ENCODE assay signal across 29 mouse cellular contexts in genomic region chr9:57564609-57565008, GRCm38 (mm10). TPM values are rescaled to one million over a fixed set of nuclear protein-coding genes. Genes with fewer than 3 reads are reported as not detected.
DNase-seq lines count a peak whose midpoint lies in the region; ATAC-seq and TF ChIP-seq lines count a peak whose summit lies in the region.
"Had no signal": no experiment of that assay in that cellular context is flagged by ENCODE, and none has a peak within 500 bp of the region (broad histone marks: within the 10 kb centered on the region; RNA-seq: fewer than 3 reads in every experiment).

No protein-coding gene starts in this region.

- 27% methylated on average over 6 of the region's 6 CpGs for WGBS in kidney, adult 2 months
- WGBS in kidney, embryonic 15.5 days: 55% methylated on average over 6 of the region's 6 CpGs
- 91% methylated on average over 6 of the region's 6 CpGs for WGBS in midbrain, embryonic 15.5 days
- 88% methylated on average over 6 of the region's 6 CpGs for WGBS in liver, embryonic 11.5 days

- H3K27ac ChIP-seq in kidney, adult 2 months (ENCODE audit: insufficient read depth, low read depth, low read length): no peak overlapping the region
- no peak overlapping the region for H3K27ac ChIP-seq in CH12.LX (ENCODE audit: insufficient read depth, low read depth)
- peak overlapping the region; percentile 77 for H3K27ac ChIP-seq in kidney, embryonic 15.5 days
- H3K27ac ChIP-seq in midbrain, embryonic 15.5 days: no peak overlapping the region
- no peak overlapping the region for H3K27ac ChIP-seq in liver, embryonic 11.5 days (ENCODE audit: low read depth, low read length)
- H3K27ac ChIP-seq: forebrain, embryonic 10.5 days; heart, embryonic 10.5 days; hindbrain, embryonic 12.5 days had no signal

- no peak overlapping the region for H3K4me3 ChIP-seq in kidney, adult 2 months (ENCODE audit: insufficient read depth, low read depth, low read length)
- H3K4me3 ChIP-seq in CH12.LX (replicated peaks in 1 of 3; ENCODE audit: low read depth in 2 of 3, low read length in 2 of 3, poor library complexity in 1 of 3): no peak overlapping the region
- H3K4me3 ChIP-seq in kidney, embryonic 15.5 days (replicated peaks): no peak overlapping the region
- no peak overlapping the region for H3K4me3 ChIP-seq in midbrain, embryonic 15.5 days
- H3K4me3 ChIP-seq in liver, embryonic 11.5 days (ENCODE audit: low read depth, low read length): no peak overlapping the region
- H3K4me3 ChIP-seq: embryonic facial prominence, embryonic 15.5 days; erythroblast, embryonic 14.5 days; forebrain, embryonic 10.5 days; heart, embryonic 10.5 days; hindbrain, embryonic 12.5 days had no signal

- ATAC-seq in kidney, embryonic 15.5 days (replicated peaks; ENCODE audit: low FRiP score): no peak
- ATAC-seq in midbrain, embryonic 15.5 days (replicated peaks): no peak
- no peak for ATAC-seq in liver, embryonic 11.5 days (replicated peaks; ENCODE audit: low FRiP score)
- ATAC-seq: CD4-positive, CD25-positive, alpha-beta regulatory T cell, adult 4 months; forebrain, embryonic 14.5 days; hindbrain, postnatal 0 days had no signal

- peaks cover 56% of the 10 kb centered on the region for H3K4me1 ChIP-seq in kidney, adult 2 months (ENCODE audit: control insufficient read depth, insufficient read depth, low read length)
- peaks cover 15 to 56% of the 10 kb centered on the region in 2 experiments for H3K4me1 ChIP-seq in CH12.LX (ENCODE audit: control insufficient read depth in 1 of 2, insufficient read depth in 2 of 2)
- peaks cover 60% of the 10 kb centered on the region for H3K4me1 ChIP-seq in kidney, embryonic 15.5 days
- peaks cover 32% of the 10 kb centered on the region for H3K4me1 ChIP-seq in midbrain, embryonic 15.5 days
- H3K4me1 ChIP-seq in liver, embryonic 11.5 days (replicated peaks; ENCODE audit: control insufficient read depth, insufficient read depth, low read length): peaks cover 17% of the 10 kb centered on the region

- H3K9me3 ChIP-seq in CH12.LX (replicated peaks; ENCODE audit: low read length): no peaks in the 10 kb centered on the region
- no peaks in the 10 kb centered on the region for H3K9me3 ChIP-seq in kidney, embryonic 15.5 days (replicated peaks)
- H3K9me3 ChIP-seq in midbrain, embryonic 15.5 days: no peaks in the 10 kb centered on the region
- H3K9me3 ChIP-seq in liver, embryonic 11.5 days (ENCODE audit: control insufficient read depth, low read length): no peaks in the 10 kb centered on the region
- H3K9me3 ChIP-seq: embryonic facial prominence, embryonic 15.5 days; forebrain, embryonic 10.5 days; heart, embryonic 10.5 days; hindbrain, embryonic 12.5 days had no signal

- no peak overlapping the region for H3K4me2 ChIP-seq in CH12.LX (ENCODE audit: insufficient read depth, low read depth, poor library complexity, severe bottlenecking)
- H3K4me2 ChIP-seq in kidney, embryonic 15.5 days: no peak overlapping the region
- no peak overlapping the region for H3K4me2 ChIP-seq in midbrain, embryonic 15.5 days
- H3K4me2 ChIP-seq in liver, embryonic 11.5 days: no peak overlapping the region
- H3K4me2 ChIP-seq: embryonic facial prominence, embryonic 15.5 days; hindbrain, embryonic 12.5 days had no signal

- no peak overlapping the region for H3K9ac ChIP-seq in CH12.LX (ENCODE audit: insufficient read depth, low read depth)
- H3K9ac ChIP-seq in kidney, embryonic 15.5 days: no peak overlapping the region
- H3K9ac ChIP-seq in midbrain, embryonic 15.5 days: no peak overlapping the region
- no peak overlapping the region for H3K9ac ChIP-seq in liver, embryonic 11.5 days (ENCODE audit: low read depth, low read length)
- H3K9ac ChIP-seq: embryonic facial prominence, embryonic 15.5 days; hindbrain, embryonic 12.5 days had no signal

- no peak for TF ChIP-seq EP300 in CH12.LX (IDR thresholded peaks at IDR 0.05; ENCODE audit: low read length)

- in situ Hi-C loops in CH12.LX (cut with MboI; ENCODE audit: low pct_ligation_motif_present, low pct_unique_long_range_greater_than_20kb, low sequenced_read_pairs): no loop called here

- H3K79me2 ChIP-seq in CH12.LX (replicated peaks; ENCODE audit: control insufficient read depth, extremely low read depth, insufficient read depth, poor library complexity, severe bottlenecking): peaks cover 66% of the 10 kb centered on the region

- H3K27me3 ChIP-seq in kidney, adult 2 months (replicated peaks; ENCODE audit: control insufficient read depth, insufficient read depth, low read length): no peaks in the 10 kb centered on the region
- no peaks in the 10 kb centered on the region for H3K27me3 ChIP-seq in CH12.LX (replicated peaks)
- no peaks in the 10 kb centered on the region for H3K27me3 ChIP-seq in kidney, embryonic 15.5 days
- no peaks in the 10 kb centered on the region for H3K27me3 ChIP-seq in midbrain, embryonic 15.5 days (replicated peaks)
- no peaks in the 10 kb centered on the region for H3K27me3 ChIP-seq in liver, embryonic 11.5 days (replicated peaks; ENCODE audit: control insufficient read depth, insufficient read depth, low read length)
- H3K27me3 ChIP-seq: embryonic facial prominence, embryonic 15.5 days; hindbrain, embryonic 12.5 days had no signal

- no peak for TF ChIP-seq RAD21 in CH12.LX (IDR thresholded peaks at IDR 0.05; ENCODE audit: low read depth, low read length)

- TF ChIP-seq CTCF in kidney, adult 2 months (conservative IDR thresholded peaks at IDR 0.05; ENCODE audit: insufficient read depth, insufficient read length, low read depth, low read length): no peak
- no peak for TF ChIP-seq CTCF in CH12.LX (conservative IDR thresholded peaks at IDR 0.05 in 1 of 2, IDR thresholded peaks at IDR 0.05 in 1 of 2; ENCODE audit: low read depth in 2 of 2, low read length in 2 of 2)

- dilution Hi-C loops in CH12.LX (cut with MboI; ENCODE audit: extremely low pct_ligation_motif_present, extremely low pct_unique_long_range_greater_than_20kb, low sequenced_read_pairs): no loop called here

- no peak for TF ChIP-seq POLR2A in kidney, adult 2 months (IDR thresholded peaks at IDR 0.05; ENCODE audit: low read depth, low read length)
- no peak for TF ChIP-seq POLR2A in CH12.LX (IDR thresholded peaks at IDR 0.05; ENCODE audit: low read depth, low read length)

- H3K36me3 ChIP-seq in kidney, adult 2 months (ENCODE audit: control insufficient read depth, insufficient read depth, low read length): peaks cover 2% of the 10 kb centered on the region; the same call in 1 of the 2 replicates
- peaks cover 28 to 45% of the 10 kb centered on the region in 2 experiments for H3K36me3 ChIP-seq in CH12.LX (replicated peaks in 1 of 2; ENCODE audit: control insufficient read depth in 1 of 2, insufficient read depth in 1 of 2, low read length in 1 of 2)
- H3K36me3 ChIP-seq in kidney, embryonic 15.5 days: peaks cover 17% of the 10 kb centered on the region
- 0 out of 2 replicates have a peak, but pooled peaks cover 6% of the 10 kb centered on the region for H3K36me3 ChIP-seq in midbrain, embryonic 15.5 days (replicated peaks)
- peaks cover 9% of the 10 kb centered on the region; the same call in 1 of the 2 replicates for H3K36me3 ChIP-seq in liver, embryonic 11.5 days (ENCODE audit: control insufficient read depth, insufficient read depth, low read length)

- peak; percentile 89 for DNase-seq in kidney, adult 2 months
- DNase-seq in kidney, postnatal 10 days: no peak
- no peak for DNase-seq in CH12.LX (ENCODE audit: extremely low read depth)
- DNase-seq in kidney, postnatal 25 days: peak; percentile 40 to 63
- no peak for DNase-seq in liver, embryonic 11.5 days (ENCODE audit: low spot score)
- DNase-seq: adrenal gland, adult 2 months; adrenal gland, postnatal 25 days; B cell, adult 2 months; cerebellum, adult 2 months; cerebellum, postnatal 14 days; embryo, embryonic 11 days; heart, adult 18-20 months; heart, postnatal 10 days; heart, postnatal 4 days had no signal

RNA-seq across cellular contexts. Expression of gene Scamp2, which starts 3.9 kb away (rescaled TPM):
- polyA plus RNA-seq in kidney, adult 2 months (2012; rRNA removed): 166 and 187 TPM in 2 replicates
- total RNA-seq in CH12.LX (2012; rRNA removed) (52.2 and 60.9 TPM in 2 replicates), CH12.LX (2014; rRNA removed) (38.6 and 46.4 TPM in 2 replicates)
- polyA plus RNA-seq in CH12.LX (2012; ENCODE audit: insufficient read length, low read depth): 77.2 and 91.6 TPM in 2 replicates
- 74.5 and 85.5 TPM in 2 replicates for polyA plus RNA-seq in kidney, embryonic 15.5 days (2015; fragmentation: Nextera tagmentation; extraction: Ambion mirVana)
- polyA plus RNA-seq in midbrain, embryonic 15.5 days (2015; fragmentation: Nextera tagmentation; extraction: Ambion mirVana): 49.6 and 50.6 TPM in 2 replicates
- 47.6 and 50.3 TPM in 2 replicates for polyA plus RNA-seq in liver, embryonic 11.5 days (2014; fragmentation: Nextera tagmentation; extraction: Ambion mirVana)

RNA-seq across cellular contexts. Expression of gene Mpi, which starts 12.0 kb away (rescaled TPM):
- 62.4 and 70.4 TPM in 2 replicates for polyA plus RNA-seq in kidney, adult 2 months (2012; rRNA removed)
- total RNA-seq in CH12.LX (2012; rRNA removed) (28.6 and 33.2 TPM in 2 replicates), CH12.LX (2014; rRNA removed) (28.2 and 29.0 TPM in 2 replicates)
- polyA plus RNA-seq in CH12.LX (2012; ENCODE audit: insufficient read length, low read depth): 36.7 and 37.3 TPM in 2 replicates
- polyA plus RNA-seq in kidney, embryonic 15.5 days (2015; fragmentation: Nextera tagmentation; extraction: Ambion mirVana): 51.9 and 53.3 TPM in 2 replicates
- polyA plus RNA-seq in midbrain, embryonic 15.5 days (2015; fragmentation: Nextera tagmentation; extraction: Ambion mirVana): 81.2 and 82.9 TPM in 2 replicates
- 25.8 and 28.0 TPM in 2 replicates for polyA plus RNA-seq in liver, embryonic 11.5 days (2014; fragmentation: Nextera tagmentation; extraction: Ambion mirVana)

RNA-seq across cellular contexts. Expression of gene Ulk3, which starts 24.6 kb away (rescaled TPM):
- polyA plus RNA-seq in kidney, adult 2 months (2012; rRNA removed): 26.2 and 26.9 TPM in 2 replicates
- total RNA-seq in CH12.LX (2012; rRNA removed): 10.5 and 11.4 TPM in 2 replicates
- total RNA-seq in CH12.LX (2014; rRNA removed): 1.8 and 2.6 TPM in 2 replicates
- polyA plus RNA-seq in CH12.LX (2012; ENCODE audit: insufficient read length, low read depth): 10.0 and 11.8 TPM in 2 replicates
- polyA plus RNA-seq in kidney, embryonic 15.5 days (2015; fragmentation: Nextera tagmentation; extraction: Ambion mirVana): 16.9 and 18.8 TPM in 2 replicates
- 35.4 and 39.0 TPM in 2 replicates for polyA plus RNA-seq in midbrain, embryonic 15.5 days (2015; fragmentation: Nextera tagmentation; extraction: Ambion mirVana)
- 8.4 and 11.6 TPM in 2 replicates for polyA plus RNA-seq in liver, embryonic 11.5 days (2014; fragmentation: Nextera tagmentation; extraction: Ambion mirVana)

RNA-seq across cellular contexts. Expression of gene Fam219b, which starts 27.3 kb away (rescaled TPM):
- 6.2 and 12.2 TPM in 2 replicates for polyA plus RNA-seq in kidney, adult 2 months (2012; rRNA removed)
- 10.6 and 11.8 TPM in 2 replicates for total RNA-seq in CH12.LX (2012; rRNA removed)
- total RNA-seq in CH12.LX (2014; rRNA removed): 8.3 and 9.3 TPM in 2 replicates
- polyA plus RNA-seq in CH12.LX (2012; ENCODE audit: insufficient read length, low read depth): 9.2 and 10.2 TPM in 2 replicates
- polyA plus RNA-seq in kidney, embryonic 15.5 days (2015; fragmentation: Nextera tagmentation; extraction: Ambion mirVana): 18.1 and 19.0 TPM in 2 replicates
- 27.7 and 28.2 TPM in 2 replicates for polyA plus RNA-seq in midbrain, embryonic 15.5 days (2015; fragmentation: Nextera tagmentation; extraction: Ambion mirVana)
- 14.8 and 15.7 TPM in 2 replicates for polyA plus RNA-seq in liver, embryonic 11.5 days (2014; fragmentation: Nextera tagmentation; extraction: Ambion mirVana)

RNA-seq across cellular contexts. Expression of gene Cplx3, which starts 41.5 kb away (rescaled TPM):
- polyA plus RNA-seq in kidney, adult 2 months (2012; rRNA removed): 0.42 and 0.47 TPM in 2 replicates
- total RNA-seq in CH12.LX (2012; rRNA removed): not detected in 2 replicates
- not detected in 2 replicates for total RNA-seq in CH12.LX (2014; rRNA removed)
- 0.09 TPM in 1 of 2 replicates, not detected in the other for polyA plus RNA-seq in CH12.LX (2012; ENCODE audit: insufficient read length, low read depth)
- polyA plus RNA-seq in kidney, embryonic 15.5 days (2015; fragmentation: Nextera tagmentation; extraction: Ambion mirVana): not detected in 2 replicates
- polyA plus RNA-seq in midbrain, embryonic 15.5 days (2015; fragmentation: Nextera tagmentation; extraction: Ambion mirVana): 0.63 and 1.5 TPM in 2 replicates
- polyA plus RNA-seq in liver, embryonic 11.5 days (2014; fragmentation: Nextera tagmentation; extraction: Ambion mirVana): not detected in 2 replicates
- total RNA-seq: adrenal gland, adult 2 months; adrenal gland, postnatal 25 days; common myeloid progenitor, adult 5-6 weeks; gastrocnemius, adult 8-10 months; gastrocnemius, postnatal 4 days; heart, adult 18-20 months; heart, postnatal 10 days; heart, postnatal 4 days; MEL had no signal
- polyA plus RNA-seq: adrenal gland, adult 2 months; CD4-positive, CD25-positive, alpha-beta regulatory T cell, adult 4 months; embryonic facial prominence, embryonic 15.5 days; erythroblast, embryonic 14.5 days; heart, embryonic 14.5 days had no signal

Comparison
In these comparisons a context has a peak if more than half of its experiments do, and no peak if none do; other contexts are left out.
1. DNase-seq: peak in kidney, adult 2 months (single experiment) and kidney, postnatal 25 days (2 of 2); none in kidney, postnatal 10 days (single experiment), CH12.LX (single experiment) and liver, embryonic 11.5 days (single experiment).